Mouse (Mus musculus): ENCODE measurements at regions not wholly inside any gene's neighbourhood (a gene's known extent, or its start where the extent isn't known, plus 50 kb on each side); places are given as distances from the start of the nearest gene placed in this dataset.

DNA sequence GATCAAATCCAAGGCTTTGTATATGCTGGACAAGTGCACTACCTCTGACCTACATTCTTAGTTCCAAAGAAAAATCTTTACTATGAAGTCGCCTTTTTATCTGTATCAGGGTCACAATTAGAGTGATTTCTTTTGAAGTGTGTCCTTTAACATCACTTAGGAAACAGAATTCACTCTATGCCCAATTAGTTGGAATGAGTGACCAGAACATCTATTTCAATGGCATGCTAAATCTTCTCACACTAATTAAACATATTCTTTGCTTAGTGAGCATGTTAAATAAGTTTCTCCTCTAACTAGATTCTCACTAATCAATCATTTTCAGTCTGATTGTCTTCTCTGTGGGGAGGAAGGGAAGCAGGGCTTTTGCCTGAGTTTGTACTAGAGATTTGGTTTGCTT, 84.9 kb downstream of the Arl6ip6 start:
- TF ChIP-seq CEBPB (IDR thresholded peaks at IDR 0.05; ENCODE audit: low read depth) (no peak), MYOG (IDR thresholded peaks at IDR 0.05; ENCODE audit: control insufficient read depth, extremely low read depth, insufficient read length) (no peak), MYOD1 (IDR thresholded peaks at IDR 0.05; ENCODE audit: control insufficient read depth, insufficient read length, low read depth) (no peak), FOSL1 (IDR thresholded peaks at IDR 0.05; ENCODE audit: insufficient read depth, low read length, poor library complexity, severe bottlenecking) (no peak), MAX (IDR thresholded peaks at IDR 0.05) (no peak)
- Histone ChIP-seq H3K36me3 (ENCODE audit: control insufficient read depth, insufficient read depth) (no peaks in the 10 kb centered on the region), H3K27me3 (ENCODE audit: control insufficient read depth, insufficient read depth, insufficient read length) (no peaks in the 10 kb centered on the region), H3K79me2 (ENCODE audit: control insufficient read depth, insufficient read depth) (no peaks in the 10 kb centered on the region), H3K4me3 (ENCODE audit: insufficient read depth, poor library complexity, severe bottlenecking) (no peak overlapping the region), H3K79me3 (ENCODE audit: low read depth) (no peaks in the 10 kb centered on the region), H3ac (ENCODE audit: control insufficient read depth, insufficient read length, low read depth) (no peak overlapping the region)

- no peak overlapping the region for H3K4me3 ChIP-seq (ENCODE audit: insufficient read depth, poor library complexity, severe bottlenecking)
- no peak overlapping the region for H3ac ChIP-seq (ENCODE audit: control insufficient read depth, insufficient read length, low read depth)
- H3K79me2 ChIP-seq (ENCODE audit: control insufficient read depth, insufficient read depth): no peaks in the 10 kb centered on the region
- H3K36me3 ChIP-seq (ENCODE audit: control insufficient read depth, insufficient read depth): no peaks in the 10 kb centered on the region
- TF ChIP-seq MYOD1 (IDR thresholded peaks at IDR 0.05; ENCODE audit: control insufficient read depth, insufficient read length, low read depth) (no peak), USF1 (IDR thresholded peaks at IDR 0.05; ENCODE audit: low read depth) (no peak), MAX (IDR thresholded peaks at IDR 0.05) (no peak), CTCF (IDR thresholded peaks at IDR 0.05; ENCODE audit: control insufficient read depth, insufficient read depth, insufficient read length) (no peak), FOSL1 (IDR thresholded peaks at IDR 0.05; ENCODE audit: insufficient read depth, low read length, poor library complexity, severe bottlenecking) (no peak), CEBPB (IDR thresholded peaks at IDR 0.05; ENCODE audit: low read depth) (no peak), MYOG (IDR thresholded peaks at IDR 0.05; ENCODE audit: control insufficient read depth, extremely low read depth, insufficient read length) (no peak)
- no peaks in the 10 kb centered on the region for H3K79me3 ChIP-seq (ENCODE audit: low read depth)
- H3K27me3 ChIP-seq (ENCODE audit: control insufficient read depth, insufficient read depth, insufficient read length): no peaks in the 10 kb centered on the region
Measured at GRCm38 (mm10) chr2:53301712-53302423, 110.3 kb downstream of the Arl6ip6 start.

DNA sequence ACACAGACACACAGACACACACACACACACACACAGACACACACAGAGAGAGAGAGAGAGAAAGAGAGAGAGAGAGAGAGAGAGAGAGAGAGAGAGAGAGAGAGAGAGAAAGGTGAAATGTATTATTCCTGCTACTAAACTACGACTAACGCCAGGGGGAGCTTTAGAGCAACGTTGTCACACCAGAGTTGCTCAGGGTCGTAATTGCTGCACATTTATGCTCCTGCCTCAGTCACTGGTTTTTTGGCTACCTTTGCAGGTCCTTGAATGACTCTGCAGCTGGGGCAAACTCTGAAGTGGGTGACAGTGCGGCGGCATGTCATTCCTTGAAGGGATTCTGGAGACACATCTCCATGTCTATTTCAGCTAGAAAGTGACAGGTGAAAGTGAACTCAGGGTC, 139.2 kb downstream of the Arl6ip6 start:
- no peaks in the 10 kb centered on the region for H3K36me3 ChIP-seq (ENCODE audit: control insufficient read depth, insufficient read depth)
- no peaks in the 10 kb centered on the region for H3K27me3 ChIP-seq (ENCODE audit: control insufficient read depth, insufficient read depth, insufficient read length)
- TF ChIP-seq USF1 (IDR thresholded peaks at IDR 0.05; ENCODE audit: low read depth): no peak
- no peak for TF ChIP-seq CEBPB (IDR thresholded peaks at IDR 0.05; ENCODE audit: low read depth)
- no peak for TF ChIP-seq MYOG (IDR thresholded peaks at IDR 0.05; ENCODE audit: control insufficient read depth, extremely low read depth, insufficient read length)
- no peak overlapping the region for H3K4me3 ChIP-seq (ENCODE audit: insufficient read depth, poor library complexity, severe bottlenecking)
- no peak overlapping the region for H3ac ChIP-seq (ENCODE audit: control insufficient read depth, insufficient read length, low read depth)
- no peaks in the 10 kb centered on the region for H3K79me2 ChIP-seq (ENCODE audit: control insufficient read depth, insufficient read depth)
- H3K79me3 ChIP-seq (ENCODE audit: low read depth): no peaks in the 10 kb centered on the region

GRCm38 (mm10) chr2:53359026-53359425, 167.5 kb downstream of the Arl6ip6 start:
- no peak overlapping the region for H3K4me3 ChIP-seq (ENCODE audit: insufficient read depth, poor library complexity, severe bottlenecking)
- H3K27me3 ChIP-seq (ENCODE audit: control insufficient read depth, insufficient read depth, insufficient read length): no peaks in the 10 kb centered on the region
- H3ac ChIP-seq (ENCODE audit: control insufficient read depth, insufficient read length, low read depth): no peak overlapping the region
- TF ChIP-seq CTCF (IDR thresholded peaks at IDR 0.05; ENCODE audit: control insufficient read depth, insufficient read depth, insufficient read length): no peak
- TF ChIP-seq FOSL1 (IDR thresholded peaks at IDR 0.05; ENCODE audit: insufficient read depth, low read length, poor library complexity, severe bottlenecking): no peak
- no peak for TF ChIP-seq MYOG (IDR thresholded peaks at IDR 0.05; ENCODE audit: control insufficient read depth, extremely low read depth, insufficient read length)
- TF ChIP-seq MYOD1 (IDR thresholded peaks at IDR 0.05; ENCODE audit: control insufficient read depth, insufficient read length, low read depth): no peak
- no peaks in the 10 kb centered on the region for H3K36me3 ChIP-seq (ENCODE audit: control insufficient read depth, insufficient read depth)
- H3K79me3 ChIP-seq (ENCODE audit: low read depth): no peaks in the 10 kb centered on the region
- H3K79me2 ChIP-seq (ENCODE audit: control insufficient read depth, insufficient read depth): no peaks in the 10 kb centered on the region

DNA sequence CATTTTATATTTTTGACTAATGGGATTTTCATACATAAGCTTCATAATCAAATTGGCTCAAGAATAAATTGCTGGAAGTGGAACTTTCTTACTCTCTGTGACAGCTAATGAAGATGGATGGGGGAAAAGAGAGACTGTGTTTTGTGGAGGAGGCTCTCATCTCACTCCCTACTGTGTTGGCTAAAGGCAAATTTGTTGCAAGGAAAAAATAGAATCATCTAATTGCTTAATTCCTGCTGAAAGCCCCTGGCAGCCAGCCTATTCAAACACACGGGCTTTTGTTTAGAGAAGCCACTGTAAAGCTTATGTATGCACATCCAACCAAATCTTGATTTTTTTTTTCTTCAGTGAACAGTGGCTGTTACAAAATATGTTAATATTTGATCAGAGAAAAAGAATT, 190.8 kb downstream of the Arl6ip6 start:
- no peaks in the 10 kb centered on the region for H3K79me3 ChIP-seq (ENCODE audit: low read depth)
- no peaks in the 10 kb centered on the region for H3K27me3 ChIP-seq (ENCODE audit: control insufficient read depth, insufficient read depth, insufficient read length)
- no peak overlapping the region for H3K4me3 ChIP-seq (ENCODE audit: insufficient read depth, poor library complexity, severe bottlenecking)
- TF ChIP-seq MYOG (IDR thresholded peaks at IDR 0.05; ENCODE audit: control insufficient read depth, extremely low read depth, insufficient read length): no peak
- TF ChIP-seq CEBPB (IDR thresholded peaks at IDR 0.05; ENCODE audit: low read depth): no peak
- TF ChIP-seq MAX (IDR thresholded peaks at IDR 0.05): no peak
- no peak for TF ChIP-seq CTCF (IDR thresholded peaks at IDR 0.05; ENCODE audit: control insufficient read depth, insufficient read depth, insufficient read length)
- TF ChIP-seq MYOD1 (IDR thresholded peaks at IDR 0.05; ENCODE audit: control insufficient read depth, insufficient read length, low read depth): no peak
- no peak for TF ChIP-seq USF1 (IDR thresholded peaks at IDR 0.05; ENCODE audit: low read depth)
- TF ChIP-seq FOSL1 (IDR thresholded peaks at IDR 0.05; ENCODE audit: insufficient read depth, low read length, poor library complexity, severe bottlenecking): no peak
- H3K36me3 ChIP-seq (ENCODE audit: control insufficient read depth, insufficient read depth): no peaks in the 10 kb centered on the region
- H3ac ChIP-seq (ENCODE audit: control insufficient read depth, insufficient read length, low read depth): no peak overlapping the region
- no peaks in the 10 kb centered on the region for H3K79me2 ChIP-seq (ENCODE audit: control insufficient read depth, insufficient read depth)

- no peaks in the 10 kb centered on the region for H3K36me3 ChIP-seq (ENCODE audit: control insufficient read depth, insufficient read depth)
- no peak for TF ChIP-seq USF1 (IDR thresholded peaks at IDR 0.05; ENCODE audit: low read depth)
- TF ChIP-seq MYOD1 (IDR thresholded peaks at IDR 0.05; ENCODE audit: control insufficient read depth, insufficient read length, low read depth): no peak
- no peak for TF ChIP-seq CTCF (IDR thresholded peaks at IDR 0.05; ENCODE audit: control insufficient read depth, insufficient read depth, insufficient read length)
- TF ChIP-seq FOSL1 (IDR thresholded peaks at IDR 0.05; ENCODE audit: insufficient read depth, low read length, poor library complexity, severe bottlenecking): no peak
- TF ChIP-seq MYOG (IDR thresholded peaks at IDR 0.05; ENCODE audit: control insufficient read depth, extremely low read depth, insufficient read length): no peak
- TF ChIP-seq CEBPB (IDR thresholded peaks at IDR 0.05; ENCODE audit: low read depth): no peak
- no peak for TF ChIP-seq MAX (IDR thresholded peaks at IDR 0.05)
- H3K79me3 ChIP-seq (ENCODE audit: low read depth): no peaks in the 10 kb centered on the region
- H3K27me3 ChIP-seq (ENCODE audit: control insufficient read depth, insufficient read depth, insufficient read length): no peaks in the 10 kb centered on the region
- H3K4me3 ChIP-seq (ENCODE audit: insufficient read depth, poor library complexity, severe bottlenecking): no peak overlapping the region
- no peaks in the 10 kb centered on the region for H3K79me2 ChIP-seq (ENCODE audit: control insufficient read depth, insufficient read depth)
- H3ac ChIP-seq (ENCODE audit: control insufficient read depth, insufficient read length, low read depth): no peak overlapping the region
Measured at GRCm38 (mm10) chr2:53384545-53385176, 193.1 kb downstream of the Arl6ip6 start.

All from C2C12 (cell line).